Mouse (Mus musculus) kidney, adult 9 months (tissue): ENCODE measurements around the gene Dbndd2.

Experiments
- DNase-seq: peaks from one replicate; pipeline ENCODE4 v3.0.0; 2022

Dbndd2 gene

GRCm38 (mm10) chr2:164485681-164486257, at the start of gene Dbndd2:
Gene Dbndd2, plus strand, starts transcription at chr2:164486106.
- DNase-seq, result peak; percentile 72

GRCm38 (mm10) chr2:164436215-164436913, 49.5 kb upstream of the Dbndd2 start:
- peak; percentile 53 for DNase-seq

GRCm38 (mm10) chr2:164436961-164437360, 48.9 kb upstream of the Dbndd2 start:
- DNase-seq, result peak; percentile 86

GRCm38 (mm10) chr2:164437710-164438109, 48.2 kb upstream of the Dbndd2 start:
- DNase-seq, result peak; percentile 92

- DNase-seq, result peak; percentile 49
Observed at GRCm38 (mm10) chr2:164438257-164438656, 47.6 kb upstream of the Dbndd2 start.

GRCm38 (mm10) chr2:164439001-164439421, 46.9 kb upstream of the Dbndd2 start:
- DNase-seq, result peak; percentile 43

- peak; percentile 52 for DNase-seq
Observed at GRCm38 (mm10) chr2:164440314-164440713, 45.6 kb upstream of the Dbndd2 start.

GRCm38 (mm10) chr2:164441155-164441554, 44.8 kb upstream of the Dbndd2 start:
- peak; percentile 70 for DNase-seq

- DNase-seq, result peak; percentile 46
Observed at GRCm38 (mm10) chr2:164441731-164442130, 44.2 kb upstream of the Dbndd2 start.

GRCm38 (mm10) chr2:164442315-164443050, 43.4 kb upstream of the Dbndd2 start:
- peak; percentile 57 for DNase-seq

GRCm38 (mm10) chr2:164443051-164443437, 42.9 kb upstream of the Dbndd2 start:
- DNase-seq, result peak; percentile 94

GRCm38 (mm10) chr2:164443460-164444000, 42.4 kb upstream of the Dbndd2 start, which contains the start of gene Sdc4:
Gene Sdc4, minus strand, starts transcription at chr2:164443887.
- no peak for DNase-seq

GRCm38 (mm10) chr2:164444701-164445100, 41.2 kb upstream of the Dbndd2 start:
- no peak for DNase-seq

GRCm38 (mm10) chr2:164445399-164446085, 40.4 kb upstream of the Dbndd2 start:
- DNase-seq, result no peak

GRCm38 (mm10) chr2:164446086-164446469, 39.8 kb upstream of the Dbndd2 start:
- DNase-seq, result peak; percentile 56

GRCm38 (mm10) chr2:164448140-164448539, 37.8 kb upstream of the Dbndd2 start:
- peak; percentile 60 for DNase-seq

- DNase-seq, result peak; percentile 19
Observed at GRCm38 (mm10) chr2:164448921-164449320, 37.0 kb upstream of the Dbndd2 start.

- DNase-seq, result no peak
Observed at GRCm38 (mm10) chr2:164449341-164450042, 36.4 kb upstream of the Dbndd2 start.

GRCm38 (mm10) chr2:164452000-164452676, 33.8 kb upstream of the Dbndd2 start:
- no peak for DNase-seq

- DNase-seq, result peak; percentile 66
Observed at GRCm38 (mm10) chr2:164453047-164453757, 32.7 kb upstream of the Dbndd2 start.
